Mouse (Mus musculus): ENCODE measurements around the gene Galnt13.
"Not testable (repeated sequence)": the region's sequence is repeated elsewhere in the genome, so short reads cannot be mapped to it uniquely, and the experiment has no call there.

Gene Galnt13

GRCm38 (mm10) chr2:54936369-54936768 is 500.3 kb downstream of the Galnt13 start:
- no peak for DNase-seq

GRCm38 (mm10) chr2:54937306-54937705 is 501.2 kb downstream of the Galnt13 start:
- DNase-seq: no peak

GRCm38 (mm10) chr2:54938075-54938474 is 502.0 kb downstream of the Galnt13 start:
- DNase-seq: no peak

- DNase-seq: no peak
These were observed 507.3 kb downstream of the Galnt13 start for GRCm38 (mm10) chr2:54943386-54943785.

- DNase-seq: no peak
These were observed 547.7 kb downstream of the Galnt13 start for GRCm38 (mm10) chr2:54983839-54984238.

- not testable (repeated sequence) for DNase-seq
These were observed 586.4 kb downstream of the Galnt13 start for GRCm38 (mm10) chr2:55022539-55022938.

- no peak for DNase-seq
These were observed 598.5 kb downstream of the Galnt13 start for GRCm38 (mm10) chr2:55034610-55035009.

- DNase-seq: no peak
These were observed 629.6 kb downstream of the Galnt13 start for GRCm38 (mm10) chr2:55065469-55066315.

- no peak for DNase-seq
These were observed 649.5 kb downstream of the Galnt13 start for GRCm38 (mm10) chr2:55085580-55085979.

GRCm38 (mm10) chr2:55088034-55088433 is 651.9 kb downstream of the Galnt13 start:
- no peak for DNase-seq

- DNase-seq: no peak
These were observed 654.2 kb downstream of the Galnt13 start for GRCm38 (mm10) chr2:55090332-55090731.

GRCm38 (mm10) chr2:55091495-55091894 is 655.4 kb downstream of the Galnt13 start:
- DNase-seq: no peak

- no peak for DNase-seq
These were observed 663.0 kb downstream of the Galnt13 start for GRCm38 (mm10) chr2:55099100-55099499.

GRCm38 (mm10) chr2:55101279-55101678 is 665.2 kb downstream of the Galnt13 start:
- no peak for DNase-seq

GRCm38 (mm10) chr2:55103521-55103920 is 667.4 kb downstream of the Galnt13 start:
- no peak for DNase-seq

GRCm38 (mm10) chr2:55107828-55108227 is 671.7 kb downstream of the Galnt13 start:
- no peak for DNase-seq

- no peak for DNase-seq
These were observed 717.0 kb downstream of the Galnt13 start for GRCm38 (mm10) chr2:55153089-55153488.

GRCm38 (mm10) chr2:55164781-55165180 is 728.7 kb downstream of the Galnt13 start:
- DNase-seq: no peak
